8 mouse cellular contexts compared by ENCODE assay signal in genomic region chr11:70969821-70970559, GRCm38 (mm10). TPM values are rescaled to one million over a fixed set of nuclear protein-coding genes. Genes with fewer than 3 reads are reported as not detected.
A peak's percentile ranks its signal among the peaks of the same experiment; 100 is the strongest.
DNase-seq lines count a peak whose midpoint lies in the region; ATAC-seq and TF ChIP-seq lines count a peak whose summit lies in the region.

Nup88 (minus strand) TSS chr11:70969973.
Rpain (plus strand) TSS chr11:70970213.

- no peak for TF ChIP-seq EP300 in liver, embryonic 14.5 days (IDR thresholded peaks at IDR 0.05; ENCODE audit: low read depth)
- TF ChIP-seq EP300 in stomach, postnatal 0 days (optimal IDR thresholded peaks at IDR 0.05), result no peak

- peaks cover 58% of the 10 kb centered on the region for H3K36me3 ChIP-seq in forebrain, embryonic 10.5 days (replicated peaks)
- H3K36me3 ChIP-seq in heart, embryonic 15.5 days, result peaks cover 45% of the 10 kb centered on the region
- peaks cover 44% of the 10 kb centered on the region for H3K36me3 ChIP-seq in liver, embryonic 14.5 days (replicated peaks; ENCODE audit: control insufficient read depth, insufficient read depth, low read depth)
- H3K36me3 ChIP-seq in neural tube, embryonic 11.5 days (ENCODE audit: control insufficient read depth, insufficient read depth, low read length), result peaks cover 4% of the 10 kb centered on the region; the same call in 1 of the 2 replicates
- H3K36me3 ChIP-seq in stomach, postnatal 0 days (ENCODE audit: control insufficient read depth, insufficient read depth, low read length), result peaks cover 4% of the 10 kb centered on the region

- DNase-seq in CD8-positive naive resting alpha-beta T cell, adult 2 months (ENCODE audit: low read depth in 2 of 2, low spot score in 2 of 2), result peak; percentile 82 to 87
- peak; percentile 90 for DNase-seq in c-Kit-positive CD71-negative TER-119-negative erythroid progenitor cells, embryonic 14.5 days (ENCODE audit: low read depth)
- DNase-seq in forebrain, embryonic 10.5 days (ENCODE audit: extremely low spot score, low spot score), result peak; percentile 94
- peak; percentile 94 to 97 for DNase-seq in kidney, postnatal 25 days
- peak; percentile 94 to 97 (median 96) for DNase-seq in liver, embryonic 14.5 days (ENCODE audit: low read depth in 3 of 3, low spot score in 3 of 3)
- DNase-seq in neural tube, embryonic 11.5 days (ENCODE audit: low spot score), result peak; percentile 94
- DNase-seq in stomach, postnatal 0 days (ENCODE audit: low spot score), result peak; percentile 96

- no peaks in the 10 kb centered on the region for H3K9me3 ChIP-seq in forebrain, embryonic 10.5 days
- H3K9me3 ChIP-seq in heart, embryonic 15.5 days (replicated peaks), result no peaks in the 10 kb centered on the region
- H3K9me3 ChIP-seq in liver, embryonic 14.5 days (ENCODE audit: control insufficient read depth, low read length), result no peaks in the 10 kb centered on the region
- no peaks in the 10 kb centered on the region for H3K9me3 ChIP-seq in neural tube, embryonic 11.5 days (ENCODE audit: control insufficient read depth, low read length)
- no peaks in the 10 kb centered on the region for H3K9me3 ChIP-seq in stomach, postnatal 0 days (ENCODE audit: control insufficient read depth, low read length)

- H3K27me3 ChIP-seq in forebrain, embryonic 10.5 days (ENCODE audit: poor library complexity, severe bottlenecking), result no peaks in the 10 kb centered on the region
- no peaks in the 10 kb centered on the region for H3K27me3 ChIP-seq in heart, embryonic 15.5 days
- no peaks in the 10 kb centered on the region for H3K27me3 ChIP-seq in liver, embryonic 14.5 days (ENCODE audit: control insufficient read depth, insufficient read depth, low read length)
- no peaks in the 10 kb centered on the region for H3K27me3 ChIP-seq in neural tube, embryonic 11.5 days (ENCODE audit: control insufficient read depth, insufficient read depth, low read length)
- no peaks in the 10 kb centered on the region for H3K27me3 ChIP-seq in stomach, postnatal 0 days (ENCODE audit: control insufficient read depth, insufficient read depth, low read length)

- H3K9ac ChIP-seq in heart, embryonic 15.5 days, result peak within 1 kb of the TSS; percentile 74
- peak within 1 kb of the TSS; percentile 91 for H3K9ac ChIP-seq in liver, embryonic 14.5 days (replicated peaks)
- H3K9ac ChIP-seq in neural tube, embryonic 11.5 days (ENCODE audit: low read length), result peak within 1 kb of the TSS; percentile 89
- peak within 1 kb of the TSS; percentile 91 for H3K9ac ChIP-seq in stomach, postnatal 0 days (ENCODE audit: low read length)

- peaks cover 22% of the 10 kb centered on the region for H3K4me1 ChIP-seq in forebrain, embryonic 10.5 days
- H3K4me1 ChIP-seq in heart, embryonic 15.5 days (replicated peaks), result peaks cover 20% of the 10 kb centered on the region
- H3K4me1 ChIP-seq in liver, embryonic 14.5 days (replicated peaks; ENCODE audit: control insufficient read depth in 2 of 2, insufficient read depth in 2 of 2, low read length in 1 of 2), result peaks cover 16 to 19% of the 10 kb centered on the region in 2 experiments
- H3K4me1 ChIP-seq in neural tube, embryonic 11.5 days (ENCODE audit: control insufficient read depth, insufficient read depth, low read length), result peaks cover 8% of the 10 kb centered on the region; the same call in 1 of the 2 replicates
- no peaks in the 10 kb centered on the region for H3K4me1 ChIP-seq in stomach, postnatal 0 days (replicated peaks; ENCODE audit: control insufficient read depth, insufficient read depth)

- ATAC-seq in heart, embryonic 15.5 days (replicated peaks; ENCODE audit: insufficient number of reproducible peaks, insufficient read depth, low FRiP score, low read depth), result peak; percentile 96
- peak; percentile 89 for ATAC-seq in liver, embryonic 14.5 days (ENCODE audit: insufficient read depth)
- ATAC-seq in neural tube, embryonic 11.5 days (ENCODE audit: insufficient read depth, low FRiP score, low TSS enrichment), result peak; percentile 98
- ATAC-seq in stomach, postnatal 0 days (ENCODE audit: low FRiP score, low TSS enrichment), result peak; percentile 96

- H3K4me2 ChIP-seq in heart, embryonic 15.5 days, result peak within 1 kb of the TSS; percentile 78
- peak within 1 kb of the TSS; percentile 95 for H3K4me2 ChIP-seq in liver, embryonic 14.5 days (ENCODE audit: low read depth)
- H3K4me2 ChIP-seq in neural tube, embryonic 11.5 days (ENCODE audit: low read depth), result peak within 1 kb of the TSS; percentile 77
- peak within 1 kb of the TSS; percentile 79 for H3K4me2 ChIP-seq in stomach, postnatal 0 days (replicated peaks; ENCODE audit: low read depth)

- under 1% methylated on average over 43 of the region's 43 CpGs for WGBS in forebrain, embryonic 10.5 days
- under 1% methylated on average over 43 of the region's 43 CpGs for WGBS in heart, embryonic 15.5 days
- under 1% methylated on average over 43 of the region's 43 CpGs for WGBS in liver, embryonic 14.5 days (ENCODE audit: insufficient replicate concordance)
- WGBS in neural tube, embryonic 11.5 days, result under 1% methylated on average over 43 of the region's 43 CpGs
- 0% methylated on average over 42 of the region's 43 CpGs for WGBS in stomach, postnatal 0 days

- no peak for TF ChIP-seq CTCF in liver, embryonic 14.5 days (IDR thresholded peaks at IDR 0.05; ENCODE audit: low read depth)
- TF ChIP-seq CTCF in stomach, postnatal 0 days (IDR thresholded peaks at IDR 0.05; ENCODE audit: low read depth), result no peak

- H3K4me3 ChIP-seq in forebrain, embryonic 10.5 days, result peak within 1 kb of the TSS; percentile 92
- H3K4me3 ChIP-seq in heart, embryonic 15.5 days, result peak within 1 kb of the TSS; percentile 66
- peak within 1 kb of the TSS; percentile 95 to 96 for H3K4me3 ChIP-seq in liver, embryonic 14.5 days (ENCODE audit: insufficient read depth in 1 of 2, low read depth in 2 of 2, low read length in 2 of 2)
- H3K4me3 ChIP-seq in neural tube, embryonic 11.5 days (ENCODE audit: low read depth, low read length), result peak within 1 kb of the TSS; percentile 93
- peak within 1 kb of the TSS; percentile 93 for H3K4me3 ChIP-seq in stomach, postnatal 0 days (ENCODE audit: low read depth, low read length)

- H3K27ac ChIP-seq in forebrain, embryonic 10.5 days, result peak within 1 kb of the TSS; percentile 95
- H3K27ac ChIP-seq in heart, embryonic 15.5 days, result peak within 1 kb of the TSS; percentile 87
- peak within 1 kb of the TSS; percentile 97 for H3K27ac ChIP-seq in liver, embryonic 14.5 days
- peak within 1 kb of the TSS; percentile 73; the same call in 1 of the 2 replicates for H3K27ac ChIP-seq in neural tube, embryonic 11.5 days (ENCODE audit: low read depth, low read length)
- H3K27ac ChIP-seq in stomach, postnatal 0 days (replicated peaks), result peak within 1 kb of the TSS; percentile 85

RNA-seq across cellular contexts. Expression of gene Nup88, which starts in this region (rescaled TPM):
- 150 and 155 TPM in 2 replicates for polyA plus RNA-seq in forebrain, embryonic 10.5 days (2016; fragmentation: Nextera tagmentation; extraction: Ambion mirVana)
- polyA plus RNA-seq in heart, embryonic 15.5 days (2015; fragmentation: Nextera tagmentation; extraction: Ambion mirVana), result 98.2 and 106 TPM in 2 replicates
- polyA plus RNA-seq in liver, embryonic 14.5 days (2012; rRNA removed), result 26.5 and 41.5 TPM in 2 replicates
- polyA plus RNA-seq in liver, embryonic 14.5 days (2014; fragmentation: Nextera tagmentation; extraction: Ambion mirVana), result 60.9 and 61.0 TPM in 2 replicates
- polyA plus RNA-seq in neural tube, embryonic 11.5 days (2014; fragmentation: Nextera tagmentation; extraction: Ambion mirVana), result 182 and 188 TPM in 2 replicates
- 54.4 and 56.4 TPM in 2 replicates for polyA plus RNA-seq in stomach, postnatal 0 days (2015; fragmentation: Nextera tagmentation; extraction: Ambion mirVana)

RNA-seq across cellular contexts. Expression of gene Rpain, which starts in this region (rescaled TPM):
- 83.8 and 93.9 TPM in 2 replicates for polyA plus RNA-seq in forebrain, embryonic 10.5 days (2016; fragmentation: Nextera tagmentation; extraction: Ambion mirVana)
- 47.6 and 53.1 TPM in 2 replicates for polyA plus RNA-seq in heart, embryonic 15.5 days (2015; fragmentation: Nextera tagmentation; extraction: Ambion mirVana)
- polyA plus RNA-seq in liver, embryonic 14.5 days (2012; rRNA removed), result 49.4 and 60.2 TPM in 2 replicates
- polyA plus RNA-seq in liver, embryonic 14.5 days (2014; fragmentation: Nextera tagmentation; extraction: Ambion mirVana), result 109 and 113 TPM in 2 replicates
- polyA plus RNA-seq in neural tube, embryonic 11.5 days (2014; fragmentation: Nextera tagmentation; extraction: Ambion mirVana), result 68.6 and 75.9 TPM in 2 replicates
- polyA plus RNA-seq in stomach, postnatal 0 days (2015; fragmentation: Nextera tagmentation; extraction: Ambion mirVana), result 39.9 and 42.2 TPM in 2 replicates

Comparison
In these comparisons a context has a peak if more than half of its experiments do, and no peak if none do; other contexts are left out.
1. Peak in every context shown above with its lines: DNase-seq, ATAC-seq, H3K4me3 ChIP-seq and H3K27ac ChIP-seq.